Mouse (Mus musculus) small intestine, adult 2 months (tissue): ENCODE measurements around the gene Fbxl7.

ENCODE experiments used
- CTCF ChIP-seq: fragments of 200-500 bp; IDR thresholded peaks from 2 replicates; pipeline ENCODE4 v1.5.1; 2012; ENCODE audit warnings: low read depth, mild to moderate bottlenecking, control low read depth, inconsistent platforms, low read length, moderate library complexity, mixed read lengths; ENCODE audit not compliant: insufficient replicate concordance, insufficient read length; ENCODE audit errors: extremely low read depth
- POLR2A ChIP-seq: fragments of 200-500 bp; IDR thresholded peaks from 2 replicates; pipeline ENCODE4 v1.6.1; 2012; ENCODE audit warnings: low read depth, mild to moderate bottlenecking, control low read depth, inconsistent platforms, low read length, moderate library complexity

DNA sequence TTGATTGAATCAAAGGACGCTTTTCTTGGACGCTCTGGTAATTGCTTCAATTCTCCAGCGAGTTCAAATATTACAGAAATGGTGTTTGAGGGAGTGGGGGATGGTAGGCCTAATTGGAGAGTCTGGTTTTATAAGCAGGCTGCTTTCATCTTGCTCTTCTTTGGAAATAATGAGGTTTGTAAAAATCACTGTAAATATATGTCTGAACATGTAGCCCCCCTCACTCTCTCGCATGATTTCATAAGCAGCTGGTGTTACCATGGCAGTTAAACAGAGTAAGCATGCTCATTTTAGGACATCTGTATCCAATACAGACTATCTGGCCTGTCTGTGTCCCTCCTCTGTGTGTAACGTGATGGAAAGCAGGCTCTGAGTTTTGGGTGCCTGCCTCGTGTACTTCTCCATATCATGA is 376.2 kb downstream of the Fbxl7 start:
- TF ChIP-seq CTCF (no peak), POLR2A (no peak)
